Mouse (Mus musculus) cortical plate, adult 2 months (tissue): Measurements from ENCODE around the gene 1700010I14Rik.

Source experiments
- CTCF ChIP-seq: fragments of 200-500 bp; IDR thresholded peaks from 2 replicates; pipeline ENCODE4 v1.5.1; 2011; ENCODE audit warnings: mild to moderate bottlenecking, control low read depth, low read length; ENCODE audit not compliant: insufficient read depth; ENCODE audit errors: extremely low read depth
- POLR2A ChIP-seq: fragments of 200-500 bp; IDR thresholded peaks from 2 replicates; pipeline ENCODE4 v1.6.1; 2011; ENCODE audit warnings: mild to moderate bottlenecking, low read length, control low read depth; ENCODE audit not compliant: insufficient read depth; ENCODE audit errors: extremely low read depth

GRCm38 (mm10) chr17:8986551-8986950 is 1.6 kb upstream of the 1700010I14Rik start:
- TF ChIP-seq CTCF, result no peak
- TF ChIP-seq POLR2A, result no peak
